Mouse (Mus musculus) CD4-positive helper T cell, adult 2 months (primary cell): ENCODE measurements around the gene Ptprd.

ENCODE experiments used
- DNase-seq: peaks from one replicate; pipeline ENCODE4 v3.0.0-alpha.2; 2012; ENCODE audit warnings: low read depth, missing footprints, low spot score

Ptprd gene

GRCm38 (mm10) chr4:76223720-76224119 is 1988.0 kb downstream of the Ptprd start:
- DNase-seq = no peak

- no peak for DNase-seq
Measured at GRCm38 (mm10) chr4:76222520-76222919, 1989.2 kb downstream of the Ptprd start.

GRCm38 (mm10) chr4:76218065-76218464 is 1993.7 kb downstream of the Ptprd start:
- no peak for DNase-seq

DNA sequence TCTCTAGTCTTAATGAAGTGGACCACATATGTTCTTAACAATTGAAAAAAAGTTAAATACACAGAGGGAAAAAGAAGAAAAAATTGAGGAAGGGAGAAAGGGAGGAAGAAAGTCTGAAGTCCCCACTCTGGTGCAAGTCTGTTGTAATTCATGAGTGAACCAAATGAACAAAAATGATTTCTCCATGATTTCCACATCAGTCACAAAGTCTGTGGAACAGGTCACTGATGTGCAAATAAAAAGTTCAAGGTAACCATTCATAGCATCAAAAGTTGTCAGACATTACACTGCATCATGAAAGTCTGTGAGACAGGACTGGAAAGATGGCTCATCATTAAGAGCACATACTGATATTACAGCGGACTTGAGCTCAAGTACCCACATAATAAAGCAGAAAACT is 1996.6 kb downstream of the Ptprd start:
- no peak for DNase-seq

DNA sequence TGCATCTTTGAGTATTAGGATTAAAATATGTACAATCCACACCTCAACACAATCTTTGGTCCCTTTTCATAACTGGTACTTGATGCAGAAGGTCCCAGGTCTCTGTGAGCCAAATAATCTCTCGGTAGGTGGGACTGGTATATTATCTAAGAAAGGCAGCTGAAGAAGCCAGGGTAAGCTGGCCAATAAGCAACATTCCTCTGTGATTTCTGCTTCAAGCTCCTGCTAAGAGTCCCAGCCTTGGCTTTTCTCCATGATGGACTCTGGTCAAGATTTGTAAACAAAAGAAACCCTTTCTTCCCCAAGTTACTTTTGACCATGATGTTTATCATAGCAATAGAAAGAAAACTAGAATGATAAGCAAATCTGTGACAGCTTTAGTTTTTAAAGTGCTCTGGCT is 2012.4 kb downstream of the Ptprd start:
- DNase-seq = no peak

- no peak for DNase-seq
Measured at GRCm38 (mm10) chr4:76194762-76195161, 2017.0 kb downstream of the Ptprd start.

GRCm38 (mm10) chr4:76193496-76193895 is 2018.3 kb downstream of the Ptprd start:
- DNase-seq = no peak

DNA sequence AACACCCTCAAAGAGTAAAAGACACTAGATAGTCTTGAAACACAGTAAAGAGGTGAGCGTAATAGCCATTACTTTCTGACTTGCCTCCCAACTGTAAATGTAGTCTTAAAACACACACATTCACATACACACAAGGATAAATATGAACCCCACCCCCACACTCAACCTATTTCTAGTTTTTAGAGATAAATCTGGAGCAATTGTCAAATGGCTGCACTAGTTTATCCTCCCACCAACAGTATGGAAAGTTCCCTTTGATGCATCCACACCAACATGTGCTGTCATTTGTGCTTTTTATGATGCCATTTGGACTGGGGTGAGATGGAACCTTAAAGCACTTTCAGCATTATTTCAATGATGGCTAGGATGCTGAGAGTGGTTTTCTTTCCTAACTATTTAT is 2019.7 kb downstream of the Ptprd start:
- DNase-seq = no peak

DNA sequence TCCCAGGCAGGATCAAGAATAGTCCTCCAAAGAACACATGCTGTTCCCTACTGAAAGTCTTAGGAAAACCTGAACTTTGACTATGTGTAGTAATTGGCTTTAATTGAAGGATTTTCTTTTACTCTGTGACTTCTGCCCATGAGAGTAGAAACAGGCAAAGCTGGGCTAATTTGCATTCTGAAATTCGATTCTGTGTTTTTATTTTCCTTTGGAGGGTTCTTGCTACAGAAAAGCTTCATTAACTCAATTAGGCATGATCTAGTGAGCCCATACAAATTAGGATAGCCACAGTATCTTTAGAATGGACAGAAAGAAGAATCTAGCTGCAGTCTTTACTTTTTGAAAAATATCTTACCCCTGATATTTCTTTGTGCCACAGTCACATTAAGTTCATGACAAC is 2021.0 kb downstream of the Ptprd start:
- no peak for DNase-seq

DNA sequence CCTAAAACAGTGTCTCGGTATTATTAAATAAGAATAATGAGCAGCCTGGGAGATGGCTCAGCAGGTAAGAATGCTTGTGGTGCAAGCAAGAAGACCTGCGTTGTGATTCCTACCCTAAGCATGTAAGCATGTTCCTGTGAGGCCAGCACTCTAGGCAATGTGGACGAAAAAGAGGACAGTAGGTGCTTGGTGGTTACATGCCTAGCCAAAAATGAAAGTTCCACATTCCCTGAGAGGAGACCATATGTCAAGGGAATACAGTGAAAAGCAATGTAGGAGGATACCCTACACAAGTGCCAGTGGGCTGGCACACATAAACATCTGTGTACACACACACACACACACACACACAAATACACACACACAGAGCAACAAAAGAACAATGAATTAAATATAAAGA is 2028.7 kb downstream of the Ptprd start:
- no peak for DNase-seq

DNA sequence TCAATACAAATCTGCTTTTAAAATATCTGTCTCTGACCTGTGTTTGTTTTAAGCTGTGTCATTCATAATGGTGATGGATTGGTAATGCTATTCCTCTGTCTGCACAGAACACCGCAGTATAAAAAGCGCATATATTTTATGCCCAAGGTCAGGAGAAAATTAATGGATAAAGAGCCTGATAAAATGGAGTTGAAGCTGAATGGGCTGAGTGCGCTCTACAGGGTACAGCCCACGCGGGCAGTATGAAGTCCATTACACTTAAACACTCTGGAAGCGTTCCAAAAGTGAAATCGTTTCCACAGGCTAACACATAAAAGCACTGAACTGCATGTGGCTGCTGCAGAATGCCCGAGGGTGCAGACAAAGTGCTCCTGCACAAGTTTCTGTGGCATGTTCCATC is 2032.3 kb downstream of the Ptprd start:
- no peak for DNase-seq

GRCm38 (mm10) chr4:76175086-76175485 is 2036.7 kb downstream of the Ptprd start:
- no peak for DNase-seq

- no peak for DNase-seq
Measured at GRCm38 (mm10) chr4:76155750-76156149, 2056.0 kb downstream of the Ptprd start.

GRCm38 (mm10) chr4:76154190-76154589 is 2057.6 kb downstream of the Ptprd start:
- DNase-seq = no peak

DNA sequence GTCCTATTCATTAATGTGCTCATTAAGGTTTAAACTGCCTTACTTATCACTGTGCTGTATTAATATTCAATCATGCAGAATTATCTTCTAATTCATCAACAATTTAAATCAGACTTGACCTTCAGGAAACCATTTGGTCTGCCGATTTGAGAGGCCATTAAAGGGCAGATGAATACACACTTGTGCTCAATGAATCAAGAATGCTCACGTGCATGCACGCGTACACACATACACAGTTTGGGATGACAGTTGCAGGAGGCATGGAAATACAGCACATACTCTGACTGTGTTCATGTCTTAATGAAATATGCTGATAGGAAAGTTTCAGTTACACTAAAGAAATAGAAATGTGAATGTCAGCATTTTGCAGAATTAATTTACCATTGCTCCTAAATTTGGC is 2066.8 kb downstream of the Ptprd start:
- no peak for DNase-seq

DNA sequence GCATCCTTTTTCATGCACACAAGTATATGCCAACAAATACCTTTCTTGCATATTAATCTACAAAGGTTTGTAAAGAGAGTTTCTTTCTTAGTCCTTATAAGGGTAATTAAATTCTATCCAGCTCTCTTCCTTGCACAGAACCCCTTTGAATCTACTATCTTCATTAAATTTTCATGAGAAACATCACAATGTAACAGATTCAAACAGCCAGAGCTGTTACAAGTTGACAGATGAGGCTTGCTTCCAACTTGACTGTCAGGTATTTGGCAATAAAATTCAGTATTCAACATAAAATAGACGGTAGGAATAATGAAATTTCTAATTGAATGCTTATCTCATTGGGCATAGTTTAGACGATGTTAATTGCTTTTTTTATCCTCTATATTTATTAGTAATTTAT is 2067.4 kb downstream of the Ptprd start:
- no peak for DNase-seq

DNA sequence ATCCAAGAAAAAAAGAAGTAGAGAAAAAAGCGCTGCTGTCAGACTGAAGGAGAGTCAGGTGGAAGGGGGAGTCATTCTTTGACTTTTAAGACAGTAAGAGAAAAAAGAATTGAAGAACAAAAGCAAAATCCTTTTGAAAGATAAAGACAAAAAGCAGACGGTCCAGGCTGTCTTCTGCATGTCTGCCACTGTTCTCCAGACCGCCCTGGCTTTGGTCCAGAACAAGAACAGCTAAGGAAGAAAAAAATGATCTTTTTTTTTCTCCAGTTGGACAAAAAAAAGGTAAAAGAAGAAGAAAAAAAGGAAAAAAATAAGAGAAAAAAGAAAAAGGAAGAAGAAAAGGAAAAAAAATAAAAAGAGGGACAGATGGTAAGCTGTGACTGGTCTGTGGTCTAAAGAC is 2073.9 kb downstream of the Ptprd start:
- DNase-seq = no peak

- no peak for DNase-seq
Measured at GRCm38 (mm10) chr4:76136625-76137024, 2075.1 kb downstream of the Ptprd start.

- no peak for DNase-seq
Measured at GRCm38 (mm10) chr4:76091845-76092244, 2119.9 kb downstream of the Ptprd start.

GRCm38 (mm10) chr4:76089866-76090265 is 2121.9 kb downstream of the Ptprd start:
- no peak for DNase-seq

DNA sequence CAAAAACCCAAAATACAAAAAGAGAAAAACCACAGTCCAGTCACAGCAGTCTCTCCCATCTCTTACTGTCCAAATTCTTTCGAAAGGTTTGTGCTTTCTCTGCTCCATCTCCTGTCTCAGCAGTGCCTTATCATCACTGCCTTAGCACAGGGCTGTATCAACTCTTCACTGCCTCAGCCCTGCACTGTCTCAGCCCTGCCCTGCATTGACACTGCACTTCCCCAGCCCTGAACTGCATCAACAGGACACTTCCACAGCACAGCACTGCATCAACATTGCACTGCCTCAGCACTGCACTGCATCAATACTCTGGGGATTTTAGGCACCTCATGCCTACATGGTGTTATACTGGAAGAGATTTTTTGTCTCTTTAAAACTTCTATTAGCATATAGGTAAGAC is 2135.7 kb downstream of the Ptprd start:
- no peak for DNase-seq

- no peak for DNase-seq
Measured at GRCm38 (mm10) chr4:76073286-76073685, 2138.5 kb downstream of the Ptprd start.

GRCm38 (mm10) chr4:76071720-76072119 is 2140.0 kb downstream of the Ptprd start:
- no peak for DNase-seq

DNA sequence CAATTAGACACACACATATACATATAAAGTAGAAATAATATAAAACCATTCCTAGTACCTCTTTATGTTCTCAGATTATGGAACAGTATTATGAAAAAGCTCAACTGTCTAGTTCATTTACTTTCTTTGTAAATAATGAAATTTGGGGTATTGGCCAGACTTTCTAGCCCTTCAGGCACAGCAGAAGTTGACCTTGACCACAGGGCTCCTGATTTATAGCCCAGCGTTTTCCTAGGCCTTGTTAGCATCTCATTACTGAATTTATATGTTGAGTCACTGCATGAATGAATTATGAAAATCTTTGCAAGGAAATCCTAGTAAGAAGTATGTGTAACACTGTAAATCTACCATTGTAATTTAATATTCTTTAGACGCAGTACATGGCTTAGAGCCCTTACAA is 2154.9 kb downstream of the Ptprd start:
- DNase-seq = no peak

GRCm38 (mm10) chr4:76045650-76046049 is 2166.1 kb downstream of the Ptprd start:
- no peak for DNase-seq
